Mouse (Mus musculus) liver, embryonic 16.5 days (tissue): ENCODE data around the gene Pmvk. TPM values are rescaled to one million over a fixed set of nuclear protein-coding genes. Genes with fewer than 3 reads are reported as not detected.

ENCODE experiments used
- polyA plus RNA-seq: library from polyadenylated mRNA; unstranded; fragments of >200 nt; fragmentation: Nextera tagmentation; extraction: Ambion mirVana; gene quantifications from 2 replicates; pipeline ENCODE4 v1.2.1, GENCODE M21; 2015

Gene Pmvk
- polyA plus RNA-seq, 1 experiment from 2014 or later, result 34.8 TPM

Other genes starting within 250 kb of the Pmvk start
- gene Thbs3, start 239.4 kb upstream of the Pmvk start, polyA plus RNA-seq, result 1.3 and 2.0 TPM in 2 replicates
- gene Mtx1, start 227.5 kb upstream of the Pmvk start, polyA plus RNA-seq, result 94.4 and 95.3 TPM in 2 replicates
- 0.11 and 1.0 TPM in 2 replicates for gene Muc1, start 225.5 kb upstream of the Pmvk start, polyA plus RNA-seq
- 129 and 131 TPM in 2 replicates for gene Krtcap2, start 208.6 kb upstream of the Pmvk start, polyA plus RNA-seq
- gene Trim46, start 208.2 kb upstream of the Pmvk start, polyA plus RNA-seq, result 0.14 and 0.28 TPM in 2 replicates
- gene Dpm3, start 195.2 kb upstream of the Pmvk start, polyA plus RNA-seq, result 51.9 and 59.4 TPM in 2 replicates
- gene Slc50a1, start 184.0 kb upstream of the Pmvk start, polyA plus RNA-seq, result 18.9 and 22.2 TPM in 2 replicates
- 8.1 and 12.7 TPM in 2 replicates for gene Efna1, start 173.4 kb upstream of the Pmvk start, polyA plus RNA-seq
- 0.63 and 0.94 TPM in 2 replicates for gene Efna3, start 131.6 kb upstream of the Pmvk start, polyA plus RNA-seq
- 0.51 and 0.60 TPM in 2 replicates for gene Efna4, start 116.5 kb upstream of the Pmvk start, polyA plus RNA-seq
- gene Adam15, start 104.5 kb upstream of the Pmvk start, polyA plus RNA-seq, result 9.0 and 11.2 TPM in 2 replicates
- 0.05 TPM in 1 of 2 replicates, not detected in the other for gene Dcst2, start 92.6 kb upstream of the Pmvk start, polyA plus RNA-seq
- gene Dcst1, start 89.3 kb upstream of the Pmvk start, polyA plus RNA-seq, result 0.12 TPM in 1 of 2 replicates, not detected in the other
- gene Zbtb7b, start 59.8 kb upstream of the Pmvk start, polyA plus RNA-seq, result 2.4 and 2.7 TPM in 2 replicates
- not detected in 2 replicates for gene Lenep, start 51.7 kb upstream of the Pmvk start, polyA plus RNA-seq
- gene Flad1, start 42.7 kb upstream of the Pmvk start, polyA plus RNA-seq, result 14.9 and 15.1 TPM in 2 replicates
- gene Cks1b, start 36.2 kb upstream of the Pmvk start, polyA plus RNA-seq, result 176 and 206 TPM in 2 replicates
- gene Shc1, start 36.1 kb upstream of the Pmvk start, polyA plus RNA-seq, result 43.2 and 46.0 TPM in 2 replicates
- gene Pygo2, start 24.3 kb upstream of the Pmvk start, polyA plus RNA-seq, result 6.6 and 8.7 TPM in 2 replicates
- 7.2 and 8.6 TPM in 2 replicates for gene Pbxip1, start 17.8 kb upstream of the Pmvk start, polyA plus RNA-seq
- 0.05 TPM in 1 of 2 replicates, not detected in the other for gene Kcnn3, start 65.6 kb downstream of the Pmvk start, polyA plus RNA-seq